Mouse (Mus musculus): Measurements from ENCODE around the gene Kdm6b. TPM values are rescaled to one million over a fixed set of nuclear protein-coding genes. Genes with fewer than 3 reads are reported as not detected.

The Kdm6b gene
- total RNA-seq, 1 experiment from 2014 or later = 61.3 TPM

GRCm38 (mm10) chr11:69419443-69419812 is 6.0 kb upstream of the Kdm6b start:
- peak; percentile 66 for DNase-seq

GRCm38 (mm10) chr11:69418481-69419442 is 5.3 kb upstream of the Kdm6b start:
- peak; percentile 96 for DNase-seq

- peak; percentile 98 for DNase-seq
Measured at GRCm38 (mm10) chr11:69417449-69418384, 4.2 kb upstream of the Kdm6b start.

- DNase-seq = no peak
Measured at GRCm38 (mm10) chr11:69416921-69417448, 3.5 kb upstream of the Kdm6b start.

DNA sequence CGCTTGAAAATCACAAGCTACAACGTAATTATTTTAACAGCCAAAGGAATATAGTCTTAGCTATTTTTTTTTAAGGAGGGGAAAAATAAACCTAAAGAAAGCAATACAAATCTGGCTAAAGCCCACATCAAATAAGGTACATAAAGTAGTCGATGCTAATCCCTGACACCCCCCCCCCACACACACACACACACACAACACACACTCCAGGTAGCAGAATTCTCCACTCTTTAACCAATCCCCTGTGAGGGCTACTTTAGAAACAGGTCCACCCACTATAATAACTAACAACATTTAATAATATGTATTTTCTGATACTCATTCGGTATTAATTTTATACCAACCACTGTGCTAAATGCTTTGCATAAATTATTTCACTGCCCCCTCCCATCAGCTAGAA is 3.0 kb upstream of the Kdm6b start:
- DNase-seq = peak; percentile 1

GRCm38 (mm10) chr11:69415668-69416451 is 2.4 kb upstream of the Kdm6b start:
- DNase-seq = peak; percentile 80

GRCm38 (mm10) chr11:69415327-69415667 is 1.8 kb upstream of the Kdm6b start:
- DNase-seq = peak; percentile 89

DNA sequence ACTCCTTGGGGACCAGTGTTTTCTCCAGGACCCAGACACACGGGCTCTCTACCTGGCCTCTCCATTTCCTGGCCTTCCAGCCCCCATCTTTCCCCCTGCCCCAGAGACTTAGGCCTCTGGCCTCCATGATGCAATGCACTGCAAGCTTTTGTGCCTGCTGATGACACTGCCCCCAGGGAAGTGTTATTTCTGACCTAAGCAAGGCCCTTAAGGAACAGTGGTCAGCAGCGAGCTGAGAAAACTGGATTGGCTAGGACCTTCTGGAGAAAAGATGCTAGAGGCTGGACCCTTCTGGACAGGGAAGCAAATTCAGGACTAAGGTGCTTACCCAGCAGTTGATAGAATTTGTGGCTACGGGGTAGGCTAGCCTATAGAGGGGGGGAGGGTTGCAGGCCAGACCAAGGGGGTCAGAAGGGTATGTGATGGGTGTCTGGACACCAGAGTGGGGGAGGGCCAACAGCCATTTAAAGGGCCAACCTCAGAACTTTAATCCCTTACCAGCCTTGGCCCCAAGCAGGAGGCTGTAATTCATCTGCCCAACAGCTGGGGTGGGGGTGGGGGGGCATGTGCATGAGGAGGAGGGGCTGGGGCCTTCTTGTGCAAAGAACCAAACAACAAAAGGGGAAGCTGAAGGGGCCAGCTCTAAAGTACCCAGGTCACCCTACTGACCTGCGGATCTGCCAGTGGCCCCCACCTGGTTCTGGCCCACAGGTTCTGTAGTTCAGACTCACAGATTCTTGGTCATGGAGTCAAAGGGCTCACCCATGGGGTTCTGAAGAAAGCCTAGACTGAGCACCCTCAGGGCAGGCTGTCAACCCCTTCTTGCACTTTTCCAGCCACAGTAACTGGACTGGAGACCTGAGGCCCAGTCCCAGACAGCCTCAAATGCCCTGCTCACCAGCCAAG is 1.2 kb upstream of the Kdm6b start:
- peak; percentile 49 for DNase-seq

GRCm38 (mm10) chr11:69412548-69412947 is 927 bp downstream of the Kdm6b start:
- no peak for DNase-seq

DNA sequence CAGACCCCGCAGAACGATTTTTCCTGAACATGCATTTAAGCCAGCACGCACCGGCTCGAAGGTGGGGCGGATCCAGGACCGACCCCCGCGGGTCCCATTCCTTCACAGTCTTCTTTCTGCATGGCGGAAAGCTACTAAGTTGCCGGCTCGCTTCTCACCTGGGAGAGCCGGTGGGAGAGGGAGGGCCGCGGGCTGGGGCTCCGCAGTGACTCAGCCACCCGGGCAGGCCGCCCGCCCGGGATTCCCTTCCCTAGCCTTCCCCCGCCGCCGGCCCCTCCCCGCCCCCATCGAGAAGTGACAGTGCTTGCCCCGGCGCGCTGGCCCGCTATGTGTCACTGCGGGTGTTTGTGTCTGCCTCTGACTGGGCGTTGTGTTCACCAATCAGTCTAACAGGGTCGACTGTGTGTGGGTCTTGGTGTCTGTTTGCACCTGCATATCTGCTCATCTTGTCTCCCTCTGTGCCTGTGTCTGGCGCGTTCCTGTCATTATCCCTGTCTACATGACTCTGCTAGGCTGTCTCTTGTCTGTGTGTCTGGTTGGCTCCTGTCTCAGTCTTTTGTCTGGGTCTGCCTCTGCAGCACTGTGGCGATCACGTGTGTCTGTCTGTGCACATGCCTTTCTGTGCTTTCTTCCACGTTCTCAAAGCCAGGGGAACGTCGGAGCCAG is 1.8 kb downstream of the Kdm6b start:
- peak; percentile 94 for DNase-seq

- peak; percentile 98 for DNase-seq
Measured at GRCm38 (mm10) chr11:69411073-69411535, 2.4 kb downstream of the Kdm6b start.

DNA sequence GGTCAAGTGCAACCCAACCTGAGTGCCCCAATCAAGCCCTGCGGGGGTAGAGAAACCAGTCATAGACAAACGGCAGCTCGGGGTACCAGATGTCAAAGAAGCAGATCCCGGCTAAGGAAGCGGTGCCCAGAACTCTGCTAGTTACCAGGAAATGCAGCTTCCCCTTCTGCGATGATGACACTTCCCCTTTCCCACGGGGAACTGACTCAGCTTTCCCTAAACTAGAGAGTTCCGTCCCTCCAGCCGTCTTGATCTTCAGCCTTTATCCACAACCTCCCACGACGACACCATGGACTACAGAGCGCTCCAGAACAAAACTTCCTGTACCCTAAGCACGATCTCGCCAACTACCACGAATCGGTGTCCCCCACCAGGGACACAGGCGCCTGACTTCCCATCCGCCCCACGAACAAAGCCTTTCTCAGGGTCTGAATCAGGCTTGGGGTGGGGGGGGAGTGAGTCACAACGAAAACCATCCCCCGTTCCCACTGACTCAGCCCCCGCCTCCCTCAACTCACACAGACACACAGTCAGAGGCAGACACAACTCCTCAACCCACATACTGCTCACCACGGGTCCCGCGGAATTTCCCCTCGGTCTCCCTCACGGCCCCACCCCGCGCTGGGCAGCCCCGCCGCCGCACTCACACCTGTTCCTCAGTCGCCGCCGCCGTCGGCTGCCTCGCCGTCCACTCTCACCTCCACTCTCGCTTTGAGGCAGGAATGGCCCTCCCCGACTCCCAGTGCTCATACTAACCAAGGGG is 3.0 kb downstream of the Kdm6b start:
- DNase-seq = peak; percentile 87

- no peak for DNase-seq
Measured at GRCm38 (mm10) chr11:69410045-69410309, 3.5 kb downstream of the Kdm6b start.

DNA sequence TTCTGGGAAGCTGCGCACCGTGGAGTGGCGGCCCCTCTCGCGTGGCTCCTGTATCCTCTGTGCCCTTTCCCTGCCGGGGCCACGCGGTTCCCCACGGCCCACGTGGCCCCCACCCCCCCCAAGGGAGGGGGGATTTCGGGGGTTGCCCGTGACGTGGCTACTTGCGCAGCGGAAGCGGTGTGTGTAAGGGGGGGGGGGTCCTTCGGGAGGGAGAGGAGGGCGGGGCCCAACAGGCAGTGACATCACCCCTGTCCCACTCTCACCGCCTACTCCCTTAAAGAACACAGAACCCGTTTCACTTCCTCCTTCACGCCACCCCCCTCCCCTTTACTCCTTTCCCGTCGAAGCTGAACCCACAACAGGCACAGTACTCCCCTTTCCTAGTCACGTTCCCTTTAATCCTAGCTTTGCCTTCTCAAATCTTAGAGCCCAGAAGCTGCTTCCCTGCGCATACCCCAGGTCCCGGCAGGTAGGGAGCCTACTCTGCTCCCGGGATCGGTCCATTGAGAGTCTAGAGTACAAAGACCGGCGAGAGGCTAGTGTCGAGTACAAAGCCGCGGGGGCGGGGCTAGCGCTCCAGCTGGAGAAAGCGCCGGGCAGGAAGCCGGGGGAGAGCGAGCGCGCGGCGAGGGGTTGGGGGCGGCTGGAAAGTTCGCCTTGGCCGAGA is 4.0 kb downstream of the Kdm6b start:
- peak; percentile 92 for DNase-seq

DNA sequence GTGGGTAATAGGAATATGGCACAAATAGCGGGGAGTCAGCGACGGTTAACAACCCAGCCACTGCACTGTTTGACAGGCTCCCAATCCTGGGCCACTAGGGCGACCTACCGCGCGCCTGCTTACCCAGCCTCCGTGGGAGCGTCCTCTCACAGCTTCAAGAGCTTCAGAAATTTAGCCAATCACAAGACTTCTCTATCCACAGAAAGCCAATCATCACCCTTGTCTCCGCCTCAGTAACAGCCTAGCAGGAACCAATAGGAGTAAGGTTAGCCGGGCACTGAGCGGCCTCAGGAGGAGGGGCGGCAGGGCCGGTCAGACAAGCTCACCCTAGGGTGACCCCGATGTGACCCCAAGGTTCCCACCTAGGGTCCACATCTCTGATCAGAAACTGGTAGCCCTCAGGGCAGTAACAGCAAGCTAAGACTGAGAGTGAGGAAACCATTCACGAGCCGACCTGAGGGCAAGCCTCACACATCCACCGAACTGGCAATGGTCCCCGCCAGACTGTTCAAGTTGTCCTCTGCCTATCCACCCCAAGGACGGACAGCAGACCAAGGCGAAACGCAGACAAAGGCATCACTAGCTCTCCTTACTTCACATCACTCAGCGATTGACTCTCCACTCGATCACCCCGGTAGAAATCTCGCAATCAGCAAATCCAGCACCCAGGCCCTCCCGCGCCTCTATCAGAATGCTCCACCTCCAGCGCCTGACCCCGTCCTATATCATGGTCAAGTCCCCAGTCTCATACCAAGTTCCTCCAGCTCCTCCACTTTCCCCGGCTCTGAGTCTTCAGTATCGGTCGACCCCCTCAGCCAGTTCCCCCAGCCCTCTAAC is 4.7 kb downstream of the Kdm6b start:
- DNase-seq = peak; percentile 89

DNA sequence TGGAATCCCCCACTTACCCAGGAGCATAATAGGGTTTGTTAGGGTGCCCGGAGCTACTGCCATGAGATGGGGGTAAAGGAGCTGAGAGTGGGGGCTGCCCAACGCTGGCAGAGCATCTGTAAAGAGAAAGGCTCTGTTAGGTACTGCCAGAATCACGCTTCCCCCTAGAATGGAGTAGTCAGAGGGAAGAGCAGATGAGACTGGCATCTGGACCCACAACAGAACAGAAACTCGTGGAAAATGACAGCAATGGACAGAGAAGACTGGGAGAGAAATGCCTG is 5.8 kb downstream of the Kdm6b start:
- no peak for DNase-seq

DNA sequence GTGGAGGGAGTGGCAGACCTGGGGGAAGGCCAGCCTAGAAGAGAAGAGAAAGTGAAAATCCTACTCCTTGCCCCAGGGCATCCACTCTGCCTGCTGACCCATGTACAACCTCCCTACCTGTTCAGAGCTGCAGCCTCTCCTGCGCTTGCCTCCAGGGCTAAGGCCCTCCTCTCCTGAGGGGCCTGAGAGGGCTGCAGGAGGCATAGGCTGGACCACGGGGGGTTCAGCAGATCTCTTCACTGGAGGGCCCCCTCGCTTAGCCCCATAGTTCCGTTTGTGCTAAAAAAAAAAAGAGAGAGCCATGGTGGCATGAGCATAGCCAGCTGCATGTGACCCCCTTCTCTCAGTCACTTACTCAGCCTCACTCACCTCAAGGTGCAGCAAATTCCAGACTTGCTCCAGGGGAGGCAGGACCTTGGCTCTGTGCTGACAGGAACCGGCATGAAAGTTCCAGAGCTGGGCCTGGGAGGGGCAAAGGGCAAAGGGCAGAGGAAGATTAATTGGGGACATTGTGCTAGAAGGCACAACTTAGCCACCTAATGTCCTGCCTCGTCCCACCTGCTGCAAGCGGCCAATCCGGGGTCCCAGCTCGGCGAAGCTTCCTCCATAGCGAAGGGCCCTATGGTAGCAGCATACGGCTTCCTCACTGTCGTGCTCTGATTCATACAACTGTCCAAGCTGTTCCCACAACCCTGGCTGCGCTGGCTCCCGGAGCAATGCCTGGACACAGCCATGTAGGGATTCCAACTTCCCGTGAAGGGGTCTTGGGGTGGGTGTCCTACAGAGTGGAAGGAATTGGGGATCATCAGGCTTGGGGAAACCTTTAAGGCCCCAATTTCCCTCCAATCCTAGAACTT is 6.4 kb downstream of the Kdm6b start:
- no peak for DNase-seq
